Mouse (Mus musculus): ENCODE data around the gene Tecpr1.

Tecpr1 gene

DNA sequence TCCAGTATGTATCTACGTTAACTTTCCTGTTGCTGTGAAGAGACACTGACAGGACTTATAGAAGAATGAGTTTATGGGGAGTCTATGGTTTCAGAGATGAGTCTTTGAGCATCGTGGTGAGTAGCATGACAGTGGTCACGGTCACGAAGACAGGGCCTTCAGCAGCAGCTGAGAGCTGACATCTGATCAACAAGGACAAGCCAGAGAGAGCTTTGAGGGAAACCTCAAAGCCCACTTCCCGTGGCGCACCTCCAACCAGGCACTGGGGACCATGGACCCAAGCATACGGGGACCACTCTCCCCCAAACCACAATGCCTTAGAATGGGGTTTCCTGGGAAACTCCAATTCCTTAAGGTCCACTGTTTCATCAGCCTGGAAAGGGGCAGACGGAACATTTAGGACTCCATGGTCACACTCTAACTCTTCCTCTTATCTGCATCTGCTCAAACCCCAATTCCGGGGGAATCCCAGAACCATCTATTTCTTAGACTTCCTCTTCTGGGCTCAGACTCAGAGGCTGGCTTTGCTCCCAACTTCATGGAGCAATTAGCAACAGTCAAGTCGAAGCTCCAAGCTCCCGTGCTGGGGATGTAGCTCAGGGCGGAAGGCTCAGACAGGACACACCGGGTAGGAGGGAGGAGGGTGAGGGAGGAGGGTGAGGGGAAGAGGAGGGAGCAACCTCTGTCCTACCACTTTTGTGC lies 28.6 kb upstream of the Tecpr1 start:
- no peak for DNase-seq (ENCODE audit: low read depth, low spot score)

- DNase-seq (ENCODE audit: low read depth, low spot score), result no peak
Observed at GRCm38 (mm10) chr5:144249871-144250270, 26.5 kb upstream of the Tecpr1 start.

GRCm38 (mm10) chr5:144247906-144248585 lies 24.6 kb upstream of the Tecpr1 start:
- DNase-seq (ENCODE audit: low read depth, low spot score), result peak; percentile 46

- no peak for DNase-seq (ENCODE audit: low read depth, low spot score)
Observed at GRCm38 (mm10) chr5:144247307-144247706, 23.9 kb upstream of the Tecpr1 start.

DNA sequence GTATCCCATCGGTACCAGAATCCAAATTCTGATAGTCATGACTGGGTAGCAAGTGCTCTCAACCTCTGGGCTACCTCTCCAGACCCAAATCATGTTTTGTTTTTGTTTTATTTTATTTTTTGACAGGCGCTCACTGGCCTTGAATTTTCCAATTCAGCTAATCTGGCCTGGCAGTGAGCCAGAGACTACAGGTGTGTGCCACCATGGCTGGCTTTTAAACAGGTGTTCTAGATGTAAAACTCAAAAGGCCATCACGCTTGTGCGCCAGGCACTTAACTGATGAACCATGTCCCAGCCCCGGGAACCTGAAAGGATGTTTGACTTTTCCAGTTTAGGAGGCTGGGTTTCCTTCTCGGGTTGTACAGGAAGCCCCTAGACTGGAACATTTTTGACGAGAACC lies 23.3 kb upstream of the Tecpr1 start:
- no peak for DNase-seq (ENCODE audit: low read depth, low spot score)

DNA sequence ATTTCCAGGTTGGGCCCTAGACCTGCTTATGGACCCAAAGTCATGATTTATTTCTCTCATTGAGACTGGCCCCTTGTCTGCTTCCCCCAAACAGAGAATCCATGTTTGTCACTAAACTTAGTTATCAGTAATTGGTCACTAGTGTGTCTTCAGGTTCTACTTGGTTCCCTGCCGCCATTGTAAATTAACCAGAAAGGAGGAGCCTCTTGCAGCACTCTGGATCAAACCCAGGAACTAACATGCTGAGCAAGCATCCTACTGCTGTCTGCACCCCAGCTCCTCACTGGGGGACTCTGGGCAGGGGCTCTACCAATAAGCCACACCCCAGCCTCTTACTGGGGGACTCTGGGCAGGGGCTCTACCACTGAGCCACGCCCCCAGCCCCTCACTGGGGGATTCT lies 22.2 kb upstream of the Tecpr1 start:
- no peak for DNase-seq (ENCODE audit: low read depth, low spot score)

DNA sequence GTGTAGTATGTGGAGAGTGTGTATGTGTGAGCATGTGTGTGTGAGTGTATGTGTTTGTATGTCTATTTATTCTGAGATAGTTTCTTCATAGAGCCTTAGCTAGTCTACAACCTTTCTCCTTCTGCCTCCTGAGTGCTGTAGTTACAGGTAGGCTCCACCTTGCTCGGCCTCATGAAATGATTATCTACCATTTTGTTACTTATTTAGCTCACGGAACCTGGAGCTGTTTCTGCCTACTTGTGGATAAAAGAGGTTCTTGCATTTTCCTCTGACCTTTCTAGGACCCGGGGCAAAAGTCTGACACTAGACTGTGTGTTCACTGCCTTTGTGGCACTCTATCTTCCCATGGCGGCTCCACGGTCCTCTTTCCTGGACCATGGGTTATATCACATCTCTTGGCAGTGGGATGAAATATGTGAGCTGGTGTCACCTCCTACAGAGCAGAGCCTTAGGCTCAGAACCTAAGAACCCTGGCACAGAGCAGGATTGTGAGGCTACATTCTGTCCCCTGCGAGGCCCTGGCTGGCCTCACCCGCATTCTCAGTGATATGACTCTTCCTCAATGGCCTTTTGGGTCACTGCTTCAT lies 20.6 kb upstream of the Tecpr1 start, which contains the start of gene Bri3:
Gene Bri3 (plus strand): TSS at position 537 of the 587 bp plus-strand sequence.
- no peak for DNase-seq (ENCODE audit: low read depth, low spot score)

- no peak for DNase-seq (ENCODE audit: low read depth, low spot score)
Observed at GRCm38 (mm10) chr5:144238969-144239368, 15.6 kb upstream of the Tecpr1 start.

GRCm38 (mm10) chr5:144234714-144235113 lies 11.3 kb upstream of the Tecpr1 start:
- peak; percentile 72 for DNase-seq (ENCODE audit: low read depth, low spot score)

- DNase-seq (ENCODE audit: low read depth, low spot score), result no peak
Observed at GRCm38 (mm10) chr5:144234222-144234621, 10.8 kb upstream of the Tecpr1 start.

GRCm38 (mm10) chr5:144232531-144232930 lies 9.1 kb upstream of the Tecpr1 start:
- DNase-seq (ENCODE audit: low read depth, low spot score), result no peak

GRCm38 (mm10) chr5:144231410-144231809 lies 8.0 kb upstream of the Tecpr1 start:
- DNase-seq (ENCODE audit: low read depth, low spot score), result peak; percentile 50

- no peak for DNase-seq (ENCODE audit: low read depth, low spot score)
Observed at GRCm38 (mm10) chr5:144230216-144230615, 6.8 kb upstream of the Tecpr1 start.

DNA sequence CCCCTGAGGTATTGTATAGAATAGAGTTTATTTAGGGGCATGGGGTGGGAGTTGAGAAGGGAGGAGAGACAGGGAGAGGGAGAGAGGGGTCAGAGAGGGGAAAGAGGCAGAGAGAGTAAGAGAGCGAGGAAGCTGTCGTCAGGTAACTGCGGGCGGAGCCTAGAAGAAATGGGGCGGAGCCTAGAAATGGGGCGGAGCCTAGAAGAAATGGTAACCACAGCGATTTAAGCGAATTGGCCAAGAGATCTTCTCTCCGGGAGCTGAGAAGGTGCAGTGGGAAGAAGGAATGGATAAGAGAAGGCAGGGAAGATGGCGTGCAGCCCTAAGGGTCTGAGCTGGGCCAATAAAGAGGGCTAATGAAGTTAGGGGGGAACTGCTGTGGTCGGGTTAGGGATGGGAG lies 2.8 kb upstream of the Tecpr1 start:
- DNase-seq (ENCODE audit: low read depth, low spot score), result no peak

DNA sequence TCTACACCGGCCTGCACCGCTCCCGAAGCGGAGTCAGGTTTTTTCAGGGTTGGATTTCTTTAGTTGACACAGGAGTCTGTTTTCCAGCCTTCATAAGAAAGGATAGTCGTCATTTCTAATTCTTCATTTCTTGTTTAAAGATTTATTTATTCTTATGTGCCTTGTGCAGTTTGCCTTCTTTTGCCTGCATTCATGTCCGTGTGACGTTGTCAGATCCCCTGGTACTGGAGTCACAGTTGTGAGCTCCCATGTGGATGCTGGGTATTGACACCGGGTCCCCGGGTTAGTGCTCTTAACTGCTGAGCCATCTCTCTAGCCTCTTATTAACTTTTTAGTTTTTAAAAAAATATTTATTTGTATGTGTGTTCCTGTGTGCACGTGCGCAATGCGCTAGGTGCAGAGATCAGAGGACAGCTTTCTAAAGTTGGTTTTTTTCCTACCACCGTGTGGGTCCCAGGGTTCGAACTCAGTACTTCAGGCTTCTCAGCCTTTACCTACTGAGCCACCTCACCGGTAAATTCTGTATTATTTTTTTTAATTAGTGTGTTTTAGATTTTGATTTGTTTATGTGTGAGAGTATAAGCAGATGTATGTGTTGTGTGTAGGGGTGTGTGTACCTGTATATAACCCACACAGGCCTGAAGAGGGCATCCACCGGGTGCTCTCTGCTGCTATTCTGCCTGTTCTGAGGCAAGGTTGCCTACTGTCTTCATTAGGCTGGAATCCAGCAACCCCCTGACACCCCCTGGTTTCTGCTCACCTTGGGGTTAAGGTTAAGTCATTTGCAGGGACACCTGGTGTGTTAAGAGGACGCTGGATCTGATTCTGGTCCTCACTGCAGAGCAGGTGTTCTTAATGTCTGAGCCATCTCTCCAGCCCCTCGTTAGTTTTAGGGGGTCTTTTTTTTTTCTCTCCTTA lies 743 bp upstream of the Tecpr1 start:
- peak; percentile 43 for DNase-seq (ENCODE audit: low read depth, low spot score)

DNA sequence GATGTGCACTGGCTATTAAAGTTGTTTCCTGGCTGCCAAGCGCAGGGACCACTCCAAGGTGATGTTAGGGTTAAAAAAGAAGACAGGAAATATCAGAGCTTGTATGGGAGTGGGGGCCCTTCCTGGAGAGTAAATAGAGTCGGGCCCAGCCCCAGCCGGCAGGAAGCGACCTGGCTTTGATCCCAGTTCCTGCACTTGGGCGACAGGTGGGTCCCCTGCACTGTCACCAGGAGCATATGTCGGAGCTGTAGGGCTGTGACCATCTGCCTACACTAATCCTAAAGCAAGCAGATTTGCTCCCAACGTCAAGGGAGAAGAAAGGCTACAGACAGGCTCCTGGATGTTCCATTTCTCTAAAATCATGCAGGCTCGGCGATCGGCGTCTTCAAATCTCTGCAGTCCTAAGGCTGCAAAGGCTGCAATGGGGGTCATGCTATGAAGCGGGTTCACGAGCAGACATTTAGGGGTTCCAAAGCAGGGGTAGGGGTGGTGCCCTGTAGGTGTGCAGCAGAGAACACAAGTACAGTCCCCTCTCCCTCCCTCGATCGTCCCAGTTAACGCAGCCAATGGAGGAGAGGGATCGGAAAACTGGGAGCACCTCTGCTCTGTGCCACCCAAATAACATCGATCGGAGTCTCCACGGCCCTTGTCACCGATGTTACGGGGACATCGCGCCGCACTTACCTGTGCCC lies 458 bp downstream of the Tecpr1 start:
- DNase-seq (ENCODE audit: low read depth, low spot score), result peak; percentile 95

- no peak for DNase-seq (ENCODE audit: low read depth, low spot score)
Observed at GRCm38 (mm10) chr5:144221305-144221704, 2.1 kb downstream of the Tecpr1 start.

GRCm38 (mm10) chr5:144219936-144220335 lies 3.5 kb downstream of the Tecpr1 start:
- no peak for DNase-seq (ENCODE audit: low read depth, low spot score)

GRCm38 (mm10) chr5:144219306-144219705 lies 4.1 kb downstream of the Tecpr1 start:
- DNase-seq (ENCODE audit: low read depth, low spot score), result peak; percentile 60

DNA sequence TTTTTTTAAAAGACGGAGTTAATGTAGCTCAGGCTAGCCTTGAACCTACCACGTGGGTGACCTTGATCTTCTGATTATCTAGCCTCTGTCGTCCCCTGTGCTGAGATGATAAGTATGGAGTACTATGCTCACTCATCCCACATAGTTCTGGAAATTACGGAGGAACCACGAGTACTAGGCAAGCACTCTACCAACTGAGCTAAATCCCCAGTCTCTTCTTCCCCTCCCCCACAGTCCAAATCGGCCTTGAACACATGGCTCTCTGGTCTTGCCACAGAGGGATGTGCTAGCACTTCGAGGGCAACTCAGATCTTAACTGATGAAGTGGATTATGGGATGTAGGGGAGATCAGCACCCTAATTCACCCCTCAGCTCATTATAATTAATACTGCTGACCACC lies 5.4 kb downstream of the Tecpr1 start:
- no peak for DNase-seq (ENCODE audit: low read depth, low spot score)

DNA sequence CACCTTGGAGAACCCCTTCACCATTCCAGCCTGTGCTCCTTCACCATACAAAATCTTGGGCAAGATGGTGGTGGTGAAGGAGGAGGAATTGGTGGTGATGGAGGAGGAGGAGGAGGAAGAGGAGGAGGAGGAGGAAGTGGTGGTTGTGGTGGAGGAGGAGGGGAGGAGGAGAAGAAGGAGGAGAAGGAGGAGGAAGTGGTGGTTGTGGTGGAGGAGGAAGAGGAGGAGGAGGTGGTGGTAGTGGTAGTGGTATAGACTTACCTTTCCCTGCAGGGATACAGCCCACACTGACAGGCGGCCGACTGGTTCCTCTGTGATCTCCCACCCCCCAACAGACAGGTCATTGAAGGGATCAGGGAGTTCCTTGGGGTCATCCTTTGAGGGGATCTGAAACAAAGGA lies 7.4 kb downstream of the Tecpr1 start:
- DNase-seq (ENCODE audit: low read depth, low spot score), result no peak
